Mouse (Mus musculus) limb, embryonic 15.5 days (tissue): ENCODE results near the gene Sbk1. TPM values are rescaled to one million over a fixed set of nuclear protein-coding genes. Genes with fewer than 3 reads are reported as not detected.

ENCODE experiments used
- polyA plus RNA-seq: library from polyadenylated mRNA; unstranded; fragments of >200 nt; fragmentation: Nextera tagmentation; extraction: Ambion mirVana; gene quantifications from 2 replicates; pipeline ENCODE4 v1.2.1, GENCODE M21; 2015

Gene Sbk1
- polyA plus RNA-seq, 1 experiment from 2014 or later, result 29.0 TPM

Other genes with a start within 250 kb of the Sbk1 start
- gene Gsg1l, start 190.2 kb upstream of the Sbk1 start, polyA plus RNA-seq, result 2.0 and 2.3 TPM in 2 replicates
- gene Xpo6, start 72.1 kb upstream of the Sbk1 start, polyA plus RNA-seq, result 34.3 and 43.7 TPM in 2 replicates
- 1.8 and 3.4 TPM in 2 replicates for gene Lat, start 97.0 kb downstream of the Sbk1 start, polyA plus RNA-seq
- 55.2 and 57.9 TPM in 2 replicates for gene Spns1, start 104.8 kb downstream of the Sbk1 start, polyA plus RNA-seq
- 2.0 and 2.2 TPM in 2 replicates for gene Nfatc2ip, start 124.1 kb downstream of the Sbk1 start, polyA plus RNA-seq
- gene Cd19, start 142.3 kb downstream of the Sbk1 start, polyA plus RNA-seq, result 0.13 and 0.48 TPM in 2 replicates
- gene Rabep2, start 156.1 kb downstream of the Sbk1 start, polyA plus RNA-seq, result 39.3 and 39.4 TPM in 2 replicates
- 82.8 and 290 TPM in 2 replicates for gene Atp2a1, start 190.5 kb downstream of the Sbk1 start, polyA plus RNA-seq
- 51.9 and 53.7 TPM in 2 replicates for gene Sh2b1, start 202.8 kb downstream of the Sbk1 start, polyA plus RNA-seq
- 120 and 130 TPM in 2 replicates for gene Tufm, start 214.7 kb downstream of the Sbk1 start, polyA plus RNA-seq
- gene Atxn2l, start 230.8 kb downstream of the Sbk1 start, polyA plus RNA-seq, result 41.9 and 47.0 TPM in 2 replicates